Mouse (Mus musculus) midbrain, postnatal 0 days (tissue): ENCODE results near the gene Trappc4. TPM values are rescaled to one million over a fixed set of nuclear protein-coding genes. Genes with fewer than 3 reads are reported as not detected.

Experiments
- ATAC-seq: fragments of 200-750 bp; cut with Nextera tagmentation; 2 replicates; pipeline ENCODE4 v1.8.0; 2017; ENCODE audit warnings: moderate number of reproducible peaks, mild to moderate bottlenecking, moderate TSS enrichment, moderate library complexity; ENCODE audit not compliant: low FRiP score
- DNase-seq: peaks from one replicate; pipeline ENCODE4 v3.0.0-alpha.2; 2015; ENCODE audit warnings: low spot score
- H3K27ac ChIP-seq: fragments of 300-500 bp; sonication (generic); 2 replicates; pipeline ENCODE4 v1.5.1; 2014; ENCODE audit warnings: low read depth, mild to moderate bottlenecking, low read length, mixed read lengths
- H3K27me3 ChIP-seq: fragments of 300-500 bp; sonication (generic); 2 replicates; pipeline ENCODE4 v1.6.1; 2014; ENCODE audit warnings: low read length, control low read depth, mixed read lengths; ENCODE audit not compliant: insufficient read depth
- H3K36me3 ChIP-seq: fragments of 300-500 bp; sonication (generic); 2 replicates; pipeline ENCODE4 v1.6.1; 2014; ENCODE audit warnings: low read length, control low read depth, mixed read lengths; ENCODE audit not compliant: insufficient read depth
- H3K4me1 ChIP-seq: fragments of 300-500 bp; sonication (generic); 2 replicates; pipeline ENCODE4 v1.6.1; 2014; ENCODE audit warnings: mild to moderate bottlenecking, control low read depth, antibody characterized with exemption, low read length, mixed read lengths; ENCODE audit not compliant: insufficient read depth
- H3K4me2 ChIP-seq: fragments of 300-500 bp; sonication (generic); 2 replicates; pipeline ENCODE4 v1.6.1; 2014; ENCODE audit warnings: low read depth, mild to moderate bottlenecking, low read length, mixed read lengths; ENCODE audit not compliant: poor library complexity, severe bottlenecking
- H3K4me3 ChIP-seq: fragments of 300-500 bp; sonication (generic); 2 replicates; pipeline ENCODE4 v1.5.1; 2014; ENCODE audit warnings: low read depth, mild to moderate bottlenecking, low read length, moderate library complexity
- H3K9ac ChIP-seq: fragments of 300-500 bp; sonication (generic); replicated peaks from 2 replicates; pipeline ENCODE4 v1.6.1; 2014; ENCODE audit warnings: mild to moderate bottlenecking, low read length, moderate library complexity, mixed read lengths; ENCODE audit not compliant: poor library complexity, severe bottlenecking
- H3K9me3 ChIP-seq: fragments of 300-500 bp; sonication (generic); 2 replicates; pipeline ENCODE4 v1.6.1; 2016; ENCODE audit warnings: low read length, control low read depth
- CTCF ChIP-seq: IDR thresholded peaks from 2 replicates; pipeline ENCODE4 v1.5.1; 2016; ENCODE audit warnings: antibody characterized with exemption, mild to moderate bottlenecking
- WGBS: fragments of 180-500 bp; shearing (Covaris S2); extraction: QIAGEN DNeasy Blood & Tissue Kit; methylation state at CpG from one replicate; pipeline ENCODE4 v1.1.7; 2014; 5-methylcytosine and 5-hydroxymethylcytosine counted together
- polyA plus RNA-seq: library from polyadenylated mRNA; unstranded; fragments of >200 nt; fragmentation: Nextera tagmentation; extraction: Ambion mirVana; gene quantifications from 2 replicates; pipeline ENCODE4 v1.2.1, GENCODE M21; 2015
- total RNA-seq: library from RNA; depleted of rRNA; stranded (reverse); fragments of >200 nt; gene quantifications from 2 replicates; pipeline ENCODE4 v1.2.3, GENCODE M21; 2014

Gene Trappc4
- total and polyA plus RNA-seq, 2 experiments from 2014 or later: 149 to 326 TPM

DNA sequence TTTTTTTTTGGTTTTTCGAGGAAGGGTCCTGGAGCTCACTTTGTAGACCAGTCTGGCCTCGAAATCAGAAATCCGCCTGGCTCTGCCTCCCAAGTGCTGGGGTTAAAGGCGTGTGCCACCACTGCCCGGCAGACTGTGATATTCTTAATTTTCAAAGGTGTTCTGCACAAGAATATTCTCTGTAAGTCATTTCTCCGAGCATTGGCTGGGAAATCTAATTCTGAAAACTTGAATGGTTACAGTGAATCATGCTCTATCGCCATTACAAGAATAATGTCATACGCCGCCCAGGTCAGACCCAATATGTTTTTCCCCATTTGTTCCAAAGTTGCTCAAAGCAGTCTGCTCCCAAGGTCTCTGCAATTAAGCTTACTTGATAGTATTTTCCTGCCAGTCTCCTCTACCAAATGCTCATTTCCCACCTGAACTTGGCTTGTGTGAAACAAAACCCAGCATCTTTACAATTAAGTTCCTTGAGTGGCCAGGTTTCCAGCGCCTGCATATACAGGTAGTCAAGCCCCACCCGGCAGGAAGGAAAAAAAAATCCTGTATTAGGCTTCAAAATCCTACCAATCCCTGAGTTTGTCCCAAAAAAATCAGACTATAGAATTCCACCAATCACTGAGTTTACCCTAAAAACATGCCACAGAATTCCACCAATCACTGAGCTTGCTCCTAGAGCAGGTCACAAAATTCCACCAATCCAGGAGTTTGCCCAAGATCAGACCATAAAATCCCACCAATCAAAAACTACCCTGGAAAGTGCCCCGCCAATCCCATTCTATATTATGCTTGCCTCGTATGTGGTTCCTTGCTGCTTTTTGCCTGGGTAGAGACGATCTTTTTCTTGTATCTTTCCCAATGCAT lies 11.4 kb upstream of the Trappc4 start, which contains the start of gene Ccdc84:
TSS of gene Ccdc84 (minus strand) at position 51 of the 867 bp plus-strand sequence.
- H3K27ac ChIP-seq: peak within 1 kb of the TSS; percentile 70
- 74% methylated on average over 14 of the region's 14 CpGs for WGBS
- no peak for TF ChIP-seq CTCF
- H3K27me3 ChIP-seq: no peaks in the 10 kb centered on the region
- H3K9ac ChIP-seq: peak within 1 kb of the TSS; percentile 74
- peak within 1 kb of the TSS; percentile 97 for H3K4me2 ChIP-seq
- H3K9me3 ChIP-seq: no peaks in the 10 kb centered on the region
- DNase-seq (peak; percentile 29), ATAC-seq (no peak; the same call in 1 of the 2 replicates)
- peak within 1 kb of the TSS; percentile 76 for H3K4me3 ChIP-seq
- H3K36me3 ChIP-seq: no peaks in the 10 kb centered on the region
- no peaks in the 10 kb centered on the region for H3K4me1 ChIP-seq

DNA sequence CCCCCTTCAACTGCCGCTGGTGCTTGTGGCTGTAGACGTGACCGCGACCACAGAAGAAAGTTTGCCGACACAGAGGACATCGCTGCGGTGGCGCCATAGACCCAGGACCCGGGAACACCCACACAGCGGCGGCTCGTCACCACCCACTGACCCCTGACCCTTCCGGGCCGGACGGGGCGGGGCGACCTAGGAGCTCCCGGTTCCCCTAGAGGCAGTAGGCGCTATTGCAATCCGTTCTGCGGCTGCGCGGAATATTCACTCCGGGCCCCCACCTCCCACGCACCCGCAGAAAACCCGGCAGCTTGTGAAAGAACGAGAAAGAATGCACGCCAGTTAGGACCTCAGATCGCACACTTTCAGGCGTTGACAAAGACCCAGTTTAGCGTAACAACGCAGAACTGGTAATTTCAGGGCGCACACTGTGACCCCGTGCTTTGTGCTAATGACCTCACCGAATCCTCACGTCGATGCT lies 10.5 kb upstream of the Trappc4 start:
- Histone ChIP-seq H3K36me3 (peaks cover 5% of the 10 kb centered on the region), H3K9ac (peak overlapping the region; percentile 74), H3K4me3 (peak overlapping the region; percentile 76), H3K9me3 (no peaks in the 10 kb centered on the region), H3K4me1 (no peaks in the 10 kb centered on the region), H3K27ac (peak overlapping the region; percentile 70), H3K27me3 (no peaks in the 10 kb centered on the region), H3K4me2 (peak overlapping the region; percentile 97)
- WGBS: under 1% methylated on average over 38 of the region's 38 CpGs
- TF ChIP-seq CTCF: peak; percentile 82
- DNase-seq (peak; percentile 96), ATAC-seq (peak; percentile 89)

DNA sequence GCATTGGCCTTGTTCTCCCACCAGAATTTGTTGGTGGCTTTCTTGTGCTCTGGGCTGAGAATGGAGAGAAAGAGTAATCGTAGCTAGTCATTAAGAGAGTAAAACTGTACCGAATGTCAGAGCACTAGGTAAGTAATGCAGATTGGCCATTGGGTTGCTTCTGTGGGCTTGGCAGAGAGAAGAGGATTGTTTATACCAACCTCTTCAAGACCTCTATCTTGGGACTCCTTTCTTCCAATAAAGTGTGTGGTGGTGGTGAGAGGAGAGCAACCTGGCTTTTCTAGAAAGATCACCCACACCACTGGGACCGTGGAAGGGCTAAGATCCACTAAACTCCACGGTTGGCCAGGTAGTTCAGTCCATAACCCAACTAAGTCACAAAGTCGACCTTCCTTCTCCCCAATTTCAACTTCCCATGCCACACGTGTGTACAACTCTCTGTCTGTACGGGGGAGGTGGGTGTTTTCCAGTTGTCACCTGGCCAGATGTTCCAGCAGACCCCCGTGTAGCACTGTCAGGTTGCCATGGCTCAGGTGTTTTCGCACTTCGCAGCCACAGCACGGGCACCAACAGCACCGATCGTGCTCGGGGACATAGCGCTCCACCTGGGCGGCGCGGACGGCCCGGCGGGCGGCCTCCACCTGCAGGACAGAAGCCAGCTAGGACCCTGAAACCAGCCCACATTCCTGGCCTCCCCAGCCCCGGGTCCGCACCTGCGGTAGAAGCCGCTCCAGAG lies 9.9 kb upstream of the Trappc4 start:
- ATAC-seq (peak; percentile 54; the same call in 1 of the 2 replicates), DNase-seq (no peak)
- WGBS: 9% methylated on average over 24 of the region's 26 CpGs
- Histone ChIP-seq H3K4me2 (peak overlapping the region; percentile 97), H3K27ac (0 out of 2 replicates have a peak overlapping the region, but pooled peaks have one; percentile 70), H3K9me3 (no peaks in the 10 kb centered on the region), H3K4me1 (no peaks in the 10 kb centered on the region), H3K4me3 (peak overlapping the region; percentile 76), H3K9ac (peak overlapping the region; percentile 74), H3K27me3 (no peaks in the 10 kb centered on the region), H3K36me3 (peaks cover 11% of the 10 kb centered on the region)
- no peak for TF ChIP-seq CTCF

DNA sequence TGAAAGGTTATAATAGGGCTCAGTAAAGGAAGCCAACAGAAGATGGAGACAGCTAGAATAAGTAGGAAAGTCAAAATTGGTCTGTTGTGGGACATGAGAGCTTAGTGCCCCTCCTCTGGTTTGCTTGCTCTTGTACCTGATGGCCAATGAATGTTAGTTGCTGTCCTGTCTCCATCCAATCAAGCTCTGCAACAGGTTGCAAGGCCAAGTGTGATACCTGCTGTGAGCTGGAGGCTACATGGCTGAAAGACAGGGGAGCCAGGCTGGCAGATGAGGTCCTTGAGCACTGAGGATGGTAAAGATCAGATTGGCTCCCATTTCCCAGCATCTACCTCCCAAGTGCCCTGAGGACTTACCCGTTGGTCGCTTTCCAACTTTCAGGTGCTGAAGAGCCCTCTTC lies 5.4 kb upstream of the Trappc4 start:
- no peaks in the 10 kb centered on the region for H3K9me3 ChIP-seq
- H3K9ac ChIP-seq: no peak overlapping the region
- H3K4me1 ChIP-seq: no peaks in the 10 kb centered on the region
- TF ChIP-seq CTCF: no peak
- DNase-seq (no peak), ATAC-seq (no peak)
- H3K36me3 ChIP-seq: peaks cover 32% of the 10 kb centered on the region
- no peak overlapping the region for H3K4me3 ChIP-seq
- H3K4me2 ChIP-seq: no peak overlapping the region
- no peaks in the 10 kb centered on the region for H3K27me3 ChIP-seq
- WGBS: 83% methylated on average over 2 of the region's 2 CpGs
- no peak overlapping the region for H3K27ac ChIP-seq

DNA sequence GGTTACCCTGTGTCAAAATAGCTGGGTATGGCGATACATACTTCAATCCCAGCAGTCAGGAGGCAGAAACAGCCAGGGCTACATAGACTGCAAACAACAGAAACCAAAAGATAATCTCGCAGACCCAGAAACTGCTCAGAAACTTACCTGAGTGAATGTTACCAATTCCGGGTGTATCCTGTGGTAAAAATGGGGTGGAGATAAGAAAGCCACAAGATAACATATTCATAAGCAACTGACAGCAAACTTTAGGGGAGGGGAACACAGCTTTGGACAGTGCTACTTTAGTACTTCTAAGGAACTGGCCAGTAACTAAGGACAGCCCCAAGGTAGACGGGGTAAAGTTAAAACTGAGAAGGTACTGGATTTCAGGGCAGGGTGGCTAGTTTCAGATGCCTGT lies 4.9 kb upstream of the Trappc4 start:
- Histone ChIP-seq H3K4me3 (no peak overlapping the region), H3K27me3 (no peaks in the 10 kb centered on the region), H3K4me1 (no peaks in the 10 kb centered on the region), H3K27ac (no peak overlapping the region), H3K36me3 (peaks cover 32% of the 10 kb centered on the region), H3K9ac (no peak overlapping the region), H3K9me3 (no peaks in the 10 kb centered on the region), H3K4me2 (no peak overlapping the region)
- no peak for ATAC-seq
- 86% methylated on average over 4 of the region's 4 CpGs for WGBS
- no peak for TF ChIP-seq CTCF
- no peak for DNase-seq
